Mouse (Mus musculus) MEL (cell line): ENCODE results near the gene Tmem178b.

Source experiments
- CTCF ChIP-seq, 3 experiments: IDR thresholded peaks in 2 of 3; conservative IDR thresholded peaks in 1 of 3; 2 replicates each; pipeline ENCODE4 v1.5.1; 2011 to 2012; ENCODE audit warnings: low read length in 3 of 3, low read depth in 2 of 3, mild to moderate bottlenecking in 2 of 3, improper control_type of control experiment in 1 of 3, inconsistent platforms in 1 of 3, mixed read lengths in 1 of 3, moderate library complexity in 1 of 3; ENCODE audit not compliant: control insufficient read depth in 1 of 3, insufficient read depth in 1 of 3, poor library complexity in 1 of 3, severe bottlenecking in 1 of 3
- ETS1 ChIP-seq: IDR thresholded peaks from 2 replicates; pipeline ENCODE4 v1.6.1; 2012; ENCODE audit warnings: low read depth, mild to moderate bottlenecking, inconsistent platforms, low read length, improper control_type of control experiment, moderate library complexity
- GATA1 ChIP-seq: IDR thresholded peaks from 2 replicates; pipeline ENCODE4 v1.6.1; 2011; ENCODE audit warnings: low read depth, low read length, improper control_type of control experiment
- HCFC1 ChIP-seq: IDR thresholded peaks from 2 replicates; pipeline ENCODE4 v1.6.1; 2012; ENCODE audit warnings: low read depth, mild to moderate bottlenecking, inconsistent platforms, low read length, improper control_type of control experiment, moderate library complexity
- MAZ ChIP-seq: IDR thresholded peaks from 2 replicates; pipeline ENCODE4 v1.6.1; 2012; ENCODE audit warnings: low read depth, mild to moderate bottlenecking, inconsistent platforms, low read length, improper control_type of control experiment
- MYC ChIP-seq: IDR thresholded peaks from 2 replicates; pipeline ENCODE4 v1.6.1; 2011; ENCODE audit warnings: low read depth, mild to moderate bottlenecking, low read length, improper control_type of control experiment, moderate library complexity
- POLR2A ChIP-seq, 2 experiments: IDR thresholded peaks; 2 replicates each; pipeline ENCODE4 v1.6.1; 2011 to 2012; ENCODE audit warnings: low read length in 2 of 2, mild to moderate bottlenecking in 2 of 2, control low read depth in 1 of 2, improper control_type of control experiment in 1 of 2, low read depth in 1 of 2, moderate library complexity in 1 of 2; ENCODE audit not compliant: control insufficient read depth in 1 of 2, insufficient read depth in 1 of 2, poor library complexity in 1 of 2
- RAD21 ChIP-seq: IDR thresholded peaks from 2 replicates; pipeline ENCODE4 v1.6.1; 2011; ENCODE audit warnings: mild to moderate bottlenecking, low read depth, low read length, improper control_type of control experiment
- SIN3A ChIP-seq: IDR thresholded peaks from 2 replicates; pipeline ENCODE4 v1.6.1; 2012; ENCODE audit warnings: low read length, improper control_type of control experiment, inconsistent platforms
- SMC3 ChIP-seq: IDR thresholded peaks from 2 replicates; pipeline ENCODE4 v1.6.1; 2011; ENCODE audit warnings: low read depth, low read length, improper control_type of control experiment
- TAL1 ChIP-seq: IDR thresholded peaks from 2 replicates; pipeline ENCODE4 v1.6.1; 2012; ENCODE audit warnings: mild to moderate bottlenecking, inconsistent platforms, low read length, moderate library complexity, mixed read lengths
- TCF12 ChIP-seq: IDR thresholded peaks from 2 replicates; pipeline ENCODE4 v1.6.1; 2014; ENCODE audit warnings: low read depth, mild to moderate bottlenecking, inconsistent platforms, low read length, improper control_type of control experiment, moderate library complexity
- ZC3H11A ChIP-seq: IDR thresholded peaks from 2 replicates; pipeline ENCODE4 v1.6.1; 2012; ENCODE audit warnings: low read depth, mild to moderate bottlenecking, inconsistent platforms, low read length, improper control_type of control experiment

GRCm38 (mm10) chr6:40121494-40121893 lies 248.4 kb downstream of the Tmem178b start:
- no peak for TF ChIP-seq SIN3A
- no peak for TF ChIP-seq CTCF (IDR thresholded peaks at IDR 0.05 in 2 of 3, conservative IDR thresholded peaks at IDR 0.05 in 1 of 3; ENCODE audit: control insufficient read depth in 1 of 3, insufficient read depth in 1 of 3, low read depth in 2 of 3, low read length in 3 of 3, poor library complexity in 1 of 3, severe bottlenecking in 1 of 3)
- TF ChIP-seq SMC3 = no peak
- TF ChIP-seq ZC3H11A = no peak
- TF ChIP-seq POLR2A (IDR thresholded peaks at IDR 0.05; ENCODE audit: control insufficient read depth in 1 of 2, insufficient read depth in 1 of 2, low read depth in 1 of 2, low read length in 2 of 2, poor library complexity in 1 of 2) = no peak
- no peak for TF ChIP-seq MYC
- no peak for TF ChIP-seq HCFC1
- TF ChIP-seq TCF12 = no peak
- TF ChIP-seq TAL1 = no peak
- TF ChIP-seq ETS1 = no peak
- no peak for TF ChIP-seq GATA1
- TF ChIP-seq MAZ = no peak
- no peak for TF ChIP-seq RAD21
